Mouse (Mus musculus) embryonic fibroblast, embryonic 13.5 days (primary cell): Measurements from ENCODE around the gene Sidt2.

Experiments
- CTCF ChIP-seq: IDR thresholded peaks from 2 replicates; pipeline ENCODE4 v1.5.1; 2011; ENCODE audit warnings: mild to moderate bottlenecking, control low read depth, low read length, moderate library complexity, borderline replicate concordance; ENCODE audit not compliant: insufficient read depth
- POLR2A ChIP-seq: IDR thresholded peaks from 2 replicates; pipeline ENCODE4 v1.6.1; 2011; ENCODE audit warnings: low read depth, mild to moderate bottlenecking, control low read depth, low read length, moderate library complexity

DNA sequence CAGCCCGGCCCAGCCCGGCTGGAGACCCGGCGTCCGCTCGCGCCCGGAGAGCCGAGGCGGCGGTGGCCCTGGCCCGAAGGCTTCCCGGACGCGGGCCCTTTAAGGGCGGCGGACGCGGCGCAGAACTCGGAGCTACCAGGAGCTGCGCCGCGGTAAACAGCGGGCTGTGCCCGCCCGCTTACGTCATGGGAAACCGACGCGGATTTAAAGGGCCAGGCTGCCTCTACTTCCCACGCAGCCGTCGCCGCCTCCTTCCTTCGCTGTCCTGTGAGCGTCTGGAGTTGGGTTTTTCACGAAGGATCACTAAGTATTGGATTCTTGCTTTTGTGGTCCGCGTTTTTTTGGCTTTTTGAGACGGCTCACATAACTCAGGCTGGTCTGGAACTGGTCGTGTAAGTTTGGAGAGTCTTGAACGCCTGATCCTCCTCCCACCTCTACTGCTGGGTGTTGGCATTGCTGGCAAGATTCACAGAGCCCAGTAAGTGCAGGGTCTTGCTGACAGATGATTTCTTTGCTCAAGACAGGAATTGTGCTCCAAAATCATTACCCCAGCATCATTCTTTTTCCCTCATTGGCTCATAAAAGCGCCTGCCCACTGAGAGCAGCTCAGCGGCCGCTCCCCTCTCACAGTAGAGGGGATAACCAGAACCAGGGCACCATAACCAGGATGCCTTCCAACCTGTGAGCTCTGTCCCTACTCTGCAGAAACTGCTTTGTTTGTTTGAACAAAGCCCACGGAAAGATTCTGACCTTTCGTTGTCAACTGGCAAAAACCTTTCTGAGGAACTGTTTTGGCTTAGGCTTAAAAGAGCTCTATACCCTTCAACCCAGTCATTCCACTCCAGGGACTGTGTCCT, at the start of gene Sidt2:
- TF ChIP-seq CTCF (no peak), POLR2A (peak; percentile 44; the same call in 1 of the 2 replicates)
